Mouse (Mus musculus): ENCODE data around the gene Rreb1. TPM values are rescaled to one million over a fixed set of nuclear protein-coding genes. Genes with fewer than 3 reads are reported as not detected.

Gene Rreb1
- polyA plus RNA-seq, 1 experiment from 2014 or later: 17.1 TPM

- no peak overlapping the region for H3K4me2 ChIP-seq
- no peak overlapping the region for H3K9ac ChIP-seq
- no peaks in the 10 kb centered on the region; the same call in 1 of the 2 replicates for H3K9me3 ChIP-seq (replicated peaks)
- 77% methylated on average over 10 of the region's 10 CpGs for WGBS
- H3K36me3 ChIP-seq: no peaks in the 10 kb centered on the region
- no peak overlapping the region for H3K27ac ChIP-seq (ENCODE audit: poor library complexity, severe bottlenecking)
- peaks cover 18% of the 10 kb centered on the region for H3K4me1 ChIP-seq (replicated peaks)
- H3K27me3 ChIP-seq (replicated peaks): no peaks in the 10 kb centered on the region
- H3K4me3 ChIP-seq: no peak overlapping the region
- no peak for ATAC-seq (ENCODE audit: insufficient number of reproducible peaks, low FRiP score)
Observed at GRCm38 (mm10) chr13:37759341-37760012, 18.7 kb upstream of the Rreb1 start.

- Histone ChIP-seq H3K4me3 (no peak overlapping the region), H3K9ac (no peak overlapping the region), H3K36me3 (no peaks in the 10 kb centered on the region), H3K4me1 (replicated peaks) (peaks cover 18% of the 10 kb centered on the region), H3K27me3 (replicated peaks) (no peaks in the 10 kb centered on the region), H3K9me3 (replicated peaks) (no peaks in the 10 kb centered on the region; the same call in 1 of the 2 replicates), H3K27ac (ENCODE audit: poor library complexity, severe bottlenecking) (no peak overlapping the region), H3K4me2 (no peak overlapping the region)
- ATAC-seq (ENCODE audit: insufficient number of reproducible peaks, low FRiP score): no peak
- 6% methylated on average over 3 of the region's 3 CpGs for WGBS
Observed at GRCm38 (mm10) chr13:37760013-37760342, 18.2 kb upstream of the Rreb1 start.

- no peak for ATAC-seq (ENCODE audit: insufficient number of reproducible peaks, low FRiP score)
- 57% methylated on average over 3 of the region's 3 CpGs for WGBS
Observed at GRCm38 (mm10) chr13:37760373-37760772, 17.8 kb upstream of the Rreb1 start.

GRCm38 (mm10) chr13:37760957-37761941, 17.0 kb upstream of the Rreb1 start:
- Histone ChIP-seq H3K4me2 (peak overlapping the region; percentile 22), H3K9ac (no peak overlapping the region)
- no peak for ATAC-seq (ENCODE audit: insufficient number of reproducible peaks, low FRiP score)

More at GRCm38 (mm10) chr13:37760373-37760772, 17.8 kb upstream of the Rreb1 start:
- Histone ChIP-seq H3K27me3 (replicated peaks) (no peaks in the 10 kb centered on the region), H3K4me3 (no peak overlapping the region), H3K9ac (no peak overlapping the region), H3K4me2 (no peak overlapping the region), H3K27ac (ENCODE audit: poor library complexity, severe bottlenecking) (no peak overlapping the region), H3K4me1 (replicated peaks) (peaks cover 18% of the 10 kb centered on the region), H3K9me3 (replicated peaks) (no peaks in the 10 kb centered on the region; the same call in 1 of the 2 replicates), H3K36me3 (no peaks in the 10 kb centered on the region)

GRCm38 (mm10) chr13:37763800-37764407, 14.3 kb upstream of the Rreb1 start:
- WGBS: 30% methylated on average over 9 of the region's 9 CpGs
- H3K27me3 ChIP-seq (replicated peaks): no peaks in the 10 kb centered on the region
- H3K9me3 ChIP-seq (replicated peaks): 0 out of 2 replicates have a peak, but pooled peaks cover 3% of the 10 kb centered on the region
- ATAC-seq (ENCODE audit: insufficient number of reproducible peaks, low FRiP score): no peak
- H3K9ac ChIP-seq: no peak overlapping the region
- H3K4me1 ChIP-seq (replicated peaks): peaks cover 18% of the 10 kb centered on the region
- H3K36me3 ChIP-seq: no peaks in the 10 kb centered on the region
- no peak overlapping the region for H3K4me2 ChIP-seq
- H3K4me3 ChIP-seq: no peak overlapping the region
- H3K27ac ChIP-seq (ENCODE audit: poor library complexity, severe bottlenecking): no peak overlapping the region

More at GRCm38 (mm10) chr13:37760957-37761941, 17.0 kb upstream of the Rreb1 start:
- Histone ChIP-seq H3K4me1 (replicated peaks) (peaks cover 18% of the 10 kb centered on the region), H3K9me3 (replicated peaks) (peaks cover 3% of the 10 kb centered on the region; the same call in 1 of the 2 replicates), H3K36me3 (no peaks in the 10 kb centered on the region), H3K4me3 (no peak overlapping the region), H3K27me3 (replicated peaks) (no peaks in the 10 kb centered on the region), H3K27ac (ENCODE audit: poor library complexity, severe bottlenecking) (0 out of 2 replicates have a peak overlapping the region, but pooled peaks have one; percentile 14)
- WGBS: 35% methylated on average over 23 of the region's 23 CpGs

- H3K4me2 ChIP-seq: no peak overlapping the region
Observed at GRCm38 (mm10) chr13:37769777-37770176, 8.4 kb upstream of the Rreb1 start.

GRCm38 (mm10) chr13:37773476-37773875, 4.7 kb upstream of the Rreb1 start:
- no peak for ATAC-seq (ENCODE audit: insufficient number of reproducible peaks, low FRiP score)
- Histone ChIP-seq H3K27me3 (replicated peaks) (peaks cover 10% of the 10 kb centered on the region), H3K36me3 (no peaks in the 10 kb centered on the region), H3K9me3 (replicated peaks) (no peaks in the 10 kb centered on the region), H3K4me2 (no peak overlapping the region), H3K4me3 (no peak overlapping the region), H3K9ac (no peak overlapping the region), H3K27ac (ENCODE audit: poor library complexity, severe bottlenecking) (no peak overlapping the region), H3K4me1 (replicated peaks) (peaks cover 9% of the 10 kb centered on the region)

More at GRCm38 (mm10) chr13:37769777-37770176, 8.4 kb upstream of the Rreb1 start:
- WGBS: 56% methylated on average over 1 of the region's 1 CpGs
- Histone ChIP-seq H3K9ac (no peak overlapping the region), H3K27me3 (replicated peaks) (no peaks in the 10 kb centered on the region), H3K4me3 (no peak overlapping the region), H3K9me3 (replicated peaks) (0 out of 2 replicates have a peak, but pooled peaks cover 3% of the 10 kb centered on the region), H3K4me1 (replicated peaks) (no peaks in the 10 kb centered on the region), H3K27ac (ENCODE audit: poor library complexity, severe bottlenecking) (no peak overlapping the region), H3K36me3 (no peaks in the 10 kb centered on the region)
- no peak for ATAC-seq (ENCODE audit: insufficient number of reproducible peaks, low FRiP score)

GRCm38 (mm10) chr13:37776675-37777074, 1.5 kb upstream of the Rreb1 start:
- H3K9ac ChIP-seq: no peak overlapping the region
- H3K27ac ChIP-seq (ENCODE audit: poor library complexity, severe bottlenecking): no peak overlapping the region
- H3K27me3 ChIP-seq (replicated peaks): peaks cover 14% of the 10 kb centered on the region
- H3K4me1 ChIP-seq (replicated peaks): peaks cover 21% of the 10 kb centered on the region
- no peaks in the 10 kb centered on the region for H3K9me3 ChIP-seq (replicated peaks)
- ATAC-seq (ENCODE audit: insufficient number of reproducible peaks, low FRiP score): no peak
- H3K36me3 ChIP-seq: no peaks in the 10 kb centered on the region
- no peak overlapping the region for H3K4me3 ChIP-seq
- no peak overlapping the region for H3K4me2 ChIP-seq

GRCm38 (mm10) chr13:37777351-37778146, 651 bp upstream of the Rreb1 start:
- WGBS: 17% methylated on average over 25 of the region's 25 CpGs
- no peaks in the 10 kb centered on the region for H3K9me3 ChIP-seq (replicated peaks)
- peaks cover 14% of the 10 kb centered on the region for H3K27me3 ChIP-seq (replicated peaks)
- peak overlapping the region; percentile 64 for H3K4me3 ChIP-seq
- peaks cover 21% of the 10 kb centered on the region for H3K4me1 ChIP-seq (replicated peaks)
- H3K9ac ChIP-seq: peak overlapping the region; percentile 73
- H3K4me2 ChIP-seq: peak overlapping the region; percentile 99
- H3K27ac ChIP-seq (ENCODE audit: poor library complexity, severe bottlenecking): no peak overlapping the region
- peak; percentile 42; the same call in 1 of the 2 replicates for ATAC-seq (ENCODE audit: insufficient number of reproducible peaks, low FRiP score)
- H3K36me3 ChIP-seq: no peaks in the 10 kb centered on the region

- Histone ChIP-seq H3K27me3 (replicated peaks) (peaks cover 14% of the 10 kb centered on the region), H3K9me3 (replicated peaks) (no peaks in the 10 kb centered on the region), H3K4me1 (replicated peaks) (peaks cover 21% of the 10 kb centered on the region), H3K27ac (ENCODE audit: poor library complexity, severe bottlenecking) (no peak overlapping the region), H3K9ac (peak overlapping the region; percentile 73), H3K4me3 (peak overlapping the region; percentile 64), H3K36me3 (no peaks in the 10 kb centered on the region), H3K4me2 (peak overlapping the region; percentile 99)
- WGBS: under 1% methylated on average over 33 of the region's 33 CpGs
- ATAC-seq (ENCODE audit: insufficient number of reproducible peaks, low FRiP score): peak; percentile 50; the same call in 1 of the 2 replicates
Observed at GRCm38 (mm10) chr13:37778594-37779231, 513 bp downstream of the Rreb1 start.
